8 mouse cellular contexts compared by ENCODE assay signal in the genomic region with DNA sequence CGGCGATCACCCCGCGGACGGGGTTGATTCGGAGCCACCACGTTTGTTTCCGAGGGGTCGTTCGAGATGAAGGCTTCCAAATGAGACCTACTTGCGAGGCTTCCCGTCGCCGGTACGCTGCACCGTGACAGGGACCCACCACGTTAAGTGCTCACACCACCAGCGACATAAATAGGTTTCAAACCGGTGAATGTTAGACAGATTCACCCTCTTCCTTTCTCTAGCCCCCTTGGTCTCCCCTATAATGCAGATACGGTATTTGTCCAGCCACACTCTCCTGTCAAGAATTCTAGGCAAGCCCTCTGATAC. TPM values are rescaled to one million over a fixed set of nuclear protein-coding genes. Genes with fewer than 3 reads are reported as not detected.
A peak's percentile ranks its signal among the peaks of the same experiment; 100 is the strongest.
DNase-seq lines count a peak whose midpoint lies in the region; ATAC-seq and TF ChIP-seq lines count a peak whose summit lies in the region.

No protein-coding gene starts in this region.

- no peaks in the 10 kb centered on the region for H3K36me3 ChIP-seq in heart, embryonic 15.5 days
- peaks cover 5% of the 10 kb centered on the region; the same call in 1 of the 2 replicates for H3K36me3 ChIP-seq in ES-E14 (ENCODE audit: control insufficient read depth, insufficient read depth, low read length, poor library complexity, severe bottlenecking)
- H3K36me3 ChIP-seq in hindbrain, embryonic 10.5 days = peaks cover 16% of the 10 kb centered on the region
- H3K36me3 ChIP-seq in midbrain, embryonic 10.5 days = peaks cover 26% of the 10 kb centered on the region

- no peaks in the 10 kb centered on the region for H3K27me3 ChIP-seq in heart, embryonic 15.5 days
- no peaks in the 10 kb centered on the region for H3K27me3 ChIP-seq in hindbrain, embryonic 10.5 days (ENCODE audit: insufficient read depth, poor library complexity, severe bottlenecking)
- H3K27me3 ChIP-seq in midbrain, embryonic 10.5 days (ENCODE audit: low read depth, poor library complexity, severe bottlenecking) = 0 out of 2 replicates have a peak, but pooled peaks cover 3% of the 10 kb centered on the region

- no peak for DNase-seq in heart, postnatal 4 days
- no peak for DNase-seq in ES-E14 (ENCODE audit: low read depth, low spot score)
- no peak for DNase-seq in hindbrain, embryonic 10.5 days (ENCODE audit: low spot score)
- no peak for DNase-seq in midbrain, embryonic 10.5 days (ENCODE audit: low spot score)
- DNase-seq in layer of hippocampus, adult 9-10 months (ENCODE audit: low spot score) = no peak
- DNase-seq in urinary bladder, postnatal 14 days (ENCODE audit: low spot score) = no peak

- 0 out of 2 replicates have a peak, but pooled peaks have one; percentile 4 for ATAC-seq in heart, embryonic 15.5 days (replicated peaks; ENCODE audit: insufficient number of reproducible peaks, insufficient read depth, low FRiP score, low read depth)
- no peak for ATAC-seq in activated CD4-positive, CD25-positive, alpha-beta regulatory T cell, adult 4 months

- peak overlapping the region; percentile 86 for H3K9ac ChIP-seq in heart, embryonic 15.5 days
- H3K9ac ChIP-seq in ES-E14 (ENCODE audit: insufficient read depth, low read depth, low read length, poor library complexity, severe bottlenecking) = peak overlapping the region; percentile 96

- in situ Hi-C loops in ES-E14 (cut with MboI; ENCODE audit: low sequenced_read_pairs in 2 of 2, unreplicated experiment in 2 of 2) = no loop called here

- H3K27ac ChIP-seq in heart, embryonic 15.5 days = peak overlapping the region; percentile 100
- H3K27ac ChIP-seq in ES-E14 (ENCODE audit: insufficient read depth, low read depth, low read length, poor library complexity, severe bottlenecking) = peak overlapping the region; percentile 52; the same call in 1 of the 2 replicates
- H3K27ac ChIP-seq in hindbrain, embryonic 10.5 days = peak overlapping the region; percentile 100
- H3K27ac ChIP-seq in midbrain, embryonic 10.5 days (replicated peaks) = peak overlapping the region; percentile 100

- H3K4me2 ChIP-seq in heart, embryonic 15.5 days = peak overlapping the region; percentile 76

- H3K9me3 ChIP-seq in heart, embryonic 15.5 days (replicated peaks) = no peaks in the 10 kb centered on the region
- no peaks in the 10 kb centered on the region for H3K9me3 ChIP-seq in ES-E14 (ENCODE audit: control insufficient read depth, insufficient read depth, low read depth, low read length)
- no peaks in the 10 kb centered on the region for H3K9me3 ChIP-seq in hindbrain, embryonic 10.5 days
- no peaks in the 10 kb centered on the region for H3K9me3 ChIP-seq in midbrain, embryonic 10.5 days (replicated peaks)

- under 1% methylated on average over 20 of the region's 20 CpGs for WGBS in heart, embryonic 15.5 days
- under 1% methylated on average over 20 of the region's 20 CpGs for WGBS in hindbrain, embryonic 10.5 days
- 0% methylated on average over 20 of the region's 20 CpGs for WGBS in midbrain, embryonic 10.5 days

- peak overlapping the region; percentile 87 for H3K4me3 ChIP-seq in heart, embryonic 15.5 days
- H3K4me3 ChIP-seq in ES-E14 (ENCODE audit: insufficient read depth in 1 of 2, low read depth in 1 of 2, low read length in 2 of 2, poor library complexity in 1 of 2, severe bottlenecking in 1 of 2) = peak overlapping the region; percentile 89 to 98
- H3K4me3 ChIP-seq in hindbrain, embryonic 10.5 days = peak overlapping the region; percentile 99
- peak overlapping the region; percentile 99 for H3K4me3 ChIP-seq in midbrain, embryonic 10.5 days

- H3K4me1 ChIP-seq in heart, embryonic 15.5 days (replicated peaks) = peaks cover 36% of the 10 kb centered on the region
- peaks cover 5 to 6% of the 10 kb centered on the region in 2 experiments; a peak in 2 of 4 replicates for H3K4me1 ChIP-seq in ES-E14 (ENCODE audit: control insufficient read depth in 2 of 2, insufficient read depth in 2 of 2, low read length in 2 of 2, poor library complexity in 1 of 2)
- peaks cover 29% of the 10 kb centered on the region for H3K4me1 ChIP-seq in hindbrain, embryonic 10.5 days (replicated peaks)
- H3K4me1 ChIP-seq in midbrain, embryonic 10.5 days = peaks cover 32% of the 10 kb centered on the region

TF ChIP-seq in ES-E14, 5 proteins besides CTCF, POLR2A, EP300 and RAD21:
- TF ChIP-seq ZNF384 (IDR thresholded peaks at IDR 0.05; ENCODE audit: low read depth, low read length) (no peak), MAFK (IDR thresholded peaks at IDR 0.05; ENCODE audit: insufficient read depth, low read depth, low read length) (no peak), HCFC1 (IDR thresholded peaks at IDR 0.05; ENCODE audit: borderline replicate concordance, insufficient read depth, low read length) (no peak), CHD2 (IDR thresholded peaks at IDR 0.05; ENCODE audit: low read depth, low read length) (no peak), ZC3H11A (IDR thresholded peaks at IDR 0.05; ENCODE audit: borderline replicate concordance, low read depth, low read length) (no peak)

RNA-seq across cellular contexts. Expression of gene Dek, which starts 0.5 kb away (rescaled TPM):
- polyA plus RNA-seq in heart, embryonic 15.5 days (2015; fragmentation: Nextera tagmentation; extraction: Ambion mirVana) = 141 and 143 TPM in 2 replicates
- total RNA-seq in heart, postnatal 4 days (2021) = 10 to 100 TPM; 85.5 to 87.1 TPM
- total RNA-seq in ES-E14 (2012; rRNA removed) = 98.9 and 120 TPM in 2 replicates
- 222 and 348 TPM in 2 replicates for polyA plus RNA-seq in hindbrain, embryonic 10.5 days (2016; fragmentation: Nextera tagmentation; extraction: Ambion mirVana)
- 346 and 382 TPM in 2 replicates for polyA plus RNA-seq in midbrain, embryonic 10.5 days (2016; fragmentation: Nextera tagmentation; extraction: Ambion mirVana)
- 100 to 1,000 TPM; 155 to 174 TPM for polyA plus RNA-seq in activated CD4-positive, CD25-positive, alpha-beta regulatory T cell, adult 4 months (2017; shearing (Covaris generic))

RNA-seq across cellular contexts. Expression of gene Rnf144b, which starts 15.9 kb away (rescaled TPM):
- 1.5 and 1.7 TPM in 2 replicates for polyA plus RNA-seq in heart, embryonic 15.5 days (2015; fragmentation: Nextera tagmentation; extraction: Ambion mirVana)
- total RNA-seq in heart, postnatal 4 days (2021) = 1 to 10 TPM; 7.3 to 8.1 TPM
- total RNA-seq in ES-E14 (2012; rRNA removed) = 0.42 and 1.2 TPM in 2 replicates
- 0.46 and 0.82 TPM in 2 replicates for polyA plus RNA-seq in hindbrain, embryonic 10.5 days (2016; fragmentation: Nextera tagmentation; extraction: Ambion mirVana)
- 0.59 and 0.75 TPM in 2 replicates for polyA plus RNA-seq in midbrain, embryonic 10.5 days (2016; fragmentation: Nextera tagmentation; extraction: Ambion mirVana)
- polyA plus RNA-seq in activated CD4-positive, CD25-positive, alpha-beta regulatory T cell, adult 4 months (2017; shearing (Covaris generic)) = under 1 TPM in 1 of 2 experiments, not detected in 1; 0.07 TPM
